Mouse (Mus musculus): ENCODE measurements around the gene Aldh3b3. TPM values are rescaled to one million over a fixed set of nuclear protein-coding genes. Genes with fewer than 3 reads are reported as not detected.

The Aldh3b3 gene
- polyA plus RNA-seq, 1 experiment from 2014 or later: not detected

DNA sequence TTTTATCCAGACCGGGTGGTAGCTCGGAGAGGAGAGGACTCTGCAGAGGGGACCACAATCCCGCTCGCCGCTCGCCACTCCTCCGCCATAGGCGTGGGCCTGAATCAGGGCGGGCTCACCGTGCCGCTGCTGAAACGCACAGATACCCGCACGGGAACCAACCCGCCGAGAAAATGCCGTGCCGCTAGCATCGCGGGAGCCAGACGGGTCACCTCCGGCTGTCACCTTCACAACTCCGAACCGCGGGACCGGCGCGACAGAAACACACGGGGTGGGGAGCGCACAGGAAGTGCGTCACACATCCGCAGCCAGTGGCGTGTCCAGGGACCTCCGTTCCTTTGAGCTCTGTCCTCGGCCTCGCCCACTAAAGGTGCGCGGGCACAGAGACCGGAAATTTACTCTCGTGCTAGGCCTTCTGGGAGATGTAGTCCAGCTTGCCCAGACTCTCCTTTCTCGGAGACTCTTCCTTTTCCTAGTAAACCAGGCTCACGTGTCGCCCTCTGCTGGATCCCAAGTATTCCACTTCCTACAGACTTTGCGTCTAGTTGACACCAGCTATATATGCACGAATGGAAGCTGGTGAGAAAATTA lies 54.1 kb downstream of the Aldh3b3 start, which contains the start of gene Ndufv1:
Ndufv1 (minus strand) TSS at position 375 of the 591 bp plus-strand sequence.
- under 1% methylated on average over 45 of the region's 45 CpGs for WGBS
- Histone ChIP-seq H3K27me3 (no peaks in the 10 kb centered on the region), H3K4me1 (peaks cover 20% of the 10 kb centered on the region), H3K4me3 (replicated peaks) (peak within 1 kb of the TSS; percentile 86), H3K36me3 (peaks cover 34% of the 10 kb centered on the region), H3K27ac (peak within 1 kb of the TSS; percentile 77), H3K9me3 (replicated peaks) (no peaks in the 10 kb centered on the region), H3K9ac (peak within 1 kb of the TSS; percentile 77), H3K4me2 (peak within 1 kb of the TSS; percentile 61)
- peak; percentile 99 for ATAC-seq (replicated peaks; ENCODE audit: low FRiP score)

DNA sequence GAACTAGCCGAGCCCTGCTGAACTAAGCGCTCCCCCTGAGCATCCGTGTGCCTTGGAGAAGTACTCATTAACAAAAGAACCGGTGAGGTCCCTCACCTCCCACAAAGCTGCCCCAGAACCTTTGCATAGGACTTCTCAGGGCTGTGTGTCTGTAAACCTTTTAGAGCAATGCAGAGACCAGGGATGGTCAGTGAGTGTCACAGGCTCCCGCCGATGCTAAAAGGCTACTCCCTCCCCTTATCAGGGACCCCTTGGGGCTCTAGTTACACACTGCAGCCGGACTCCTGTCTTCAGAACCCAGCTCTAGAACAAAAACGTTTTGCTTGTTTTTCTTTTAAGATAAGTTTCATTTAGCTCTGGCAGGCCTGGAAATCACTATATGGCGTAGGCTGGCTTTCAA lies 54.6 kb downstream of the Aldh3b3 start:
- WGBS: 13% methylated on average over 9 of the region's 9 CpGs
- Histone ChIP-seq H3K9me3 (replicated peaks) (no peaks in the 10 kb centered on the region), H3K4me3 (replicated peaks) (peak overlapping the region; percentile 86), H3K9ac (peak overlapping the region; percentile 45), H3K27ac (no peak overlapping the region; the same call in 1 of the 2 replicates), H3K4me1 (peaks cover 20% of the 10 kb centered on the region), H3K27me3 (no peaks in the 10 kb centered on the region), H3K4me2 (peak overlapping the region; percentile 61), H3K36me3 (peaks cover 28% of the 10 kb centered on the region)
- ATAC-seq (replicated peaks; ENCODE audit: low FRiP score): no peak; the same call in 1 of the 2 replicates

DNA sequence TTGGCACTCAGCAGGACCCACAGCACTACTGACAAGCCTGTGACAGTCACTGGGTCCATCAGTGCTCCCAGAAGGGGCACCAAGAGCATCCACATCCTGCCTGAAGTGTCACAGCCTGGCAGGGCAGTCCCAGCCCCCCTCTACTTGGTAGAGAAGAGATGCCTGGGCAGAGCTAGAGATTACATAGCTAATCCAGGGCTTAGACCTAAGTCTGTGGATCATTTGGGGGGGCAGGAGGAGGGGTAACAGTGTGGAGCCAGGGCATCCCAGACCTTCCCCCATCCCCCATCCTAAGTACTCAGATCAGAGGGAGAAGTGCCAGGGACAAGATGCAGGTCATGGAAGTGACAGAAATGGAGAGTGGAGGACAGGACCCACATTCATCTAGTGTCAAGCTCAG lies 56.4 kb downstream of the Aldh3b3 start:
- H3K4me2 ChIP-seq: no peak overlapping the region
- no peak for ATAC-seq (replicated peaks; ENCODE audit: low FRiP score)
- no peaks in the 10 kb centered on the region for H3K27me3 ChIP-seq
- H3K4me3 ChIP-seq (replicated peaks): no peak overlapping the region
- H3K9ac ChIP-seq: no peak overlapping the region
- no peak overlapping the region for H3K27ac ChIP-seq
- H3K9me3 ChIP-seq (replicated peaks): no peaks in the 10 kb centered on the region
- peaks cover 32% of the 10 kb centered on the region for H3K4me1 ChIP-seq
- H3K36me3 ChIP-seq: peaks cover 11% of the 10 kb centered on the region

DNA sequence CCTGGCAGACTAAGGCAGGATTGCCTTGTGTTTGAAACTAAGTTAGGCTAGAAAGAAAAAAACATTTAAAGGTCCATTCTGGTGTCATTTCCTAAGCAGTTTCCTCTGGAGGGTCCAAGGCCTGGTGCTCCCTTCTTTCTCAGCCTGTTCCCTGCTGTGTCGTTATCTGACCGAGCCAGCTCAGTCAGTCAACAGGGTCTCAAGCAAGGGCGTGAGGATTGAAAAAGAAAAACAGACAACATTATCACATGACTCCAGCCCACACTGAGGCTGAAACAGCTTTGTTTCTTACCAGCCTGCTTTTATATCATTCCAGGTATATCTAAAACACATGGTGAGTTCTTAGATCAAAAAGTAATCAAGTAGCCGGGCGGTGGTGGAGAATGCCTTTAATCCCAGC lies 57.2 kb downstream of the Aldh3b3 start:
- Histone ChIP-seq H3K4me3 (replicated peaks) (no peak overlapping the region), H3K4me1 (peaks cover 32% of the 10 kb centered on the region), H3K36me3 (peaks cover 3% of the 10 kb centered on the region; the same call in 1 of the 2 replicates), H3K27ac (no peak overlapping the region), H3K9me3 (replicated peaks) (no peaks in the 10 kb centered on the region), H3K9ac (no peak overlapping the region), H3K4me2 (no peak overlapping the region), H3K27me3 (no peaks in the 10 kb centered on the region)
- 71% methylated on average over 5 of the region's 5 CpGs for WGBS
- no peak for ATAC-seq (replicated peaks; ENCODE audit: low FRiP score)

DNA sequence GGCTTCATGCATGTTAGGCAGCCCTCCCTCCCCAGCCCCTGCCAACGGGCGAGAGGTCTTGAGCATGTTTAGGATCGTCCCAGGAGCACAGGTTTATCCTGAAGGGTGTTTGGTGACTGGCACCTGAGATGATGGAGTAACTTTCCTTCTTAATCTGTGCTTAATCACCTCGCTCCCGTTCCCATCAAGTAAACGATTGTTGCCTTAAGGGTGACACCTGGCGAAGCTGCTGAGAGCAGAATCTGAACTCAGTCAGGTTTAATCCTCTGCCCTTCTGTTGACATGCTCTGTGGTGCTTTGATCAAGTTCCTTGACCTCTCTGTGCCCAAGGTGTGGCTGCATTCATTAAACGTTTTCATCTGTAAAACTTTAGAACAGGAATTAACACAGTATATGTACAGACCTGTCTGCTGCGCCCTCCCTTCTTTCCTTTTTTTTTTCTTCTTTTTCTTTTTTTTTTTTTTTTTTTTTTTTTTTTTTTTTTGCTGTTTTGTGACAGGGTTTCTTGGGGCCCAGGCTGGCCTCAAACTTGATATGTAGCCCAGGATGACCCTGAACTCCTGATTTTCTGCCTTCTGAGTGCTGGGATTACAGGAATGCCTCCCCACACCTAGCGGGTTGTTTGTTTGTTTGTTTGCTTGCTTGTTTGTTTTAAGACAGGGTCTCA lies 59.6 kb downstream of the Aldh3b3 start:
- no peak overlapping the region for H3K27ac ChIP-seq
- H3K36me3 ChIP-seq: no peaks in the 10 kb centered on the region
- no peaks in the 10 kb centered on the region for H3K9me3 ChIP-seq (replicated peaks)
- peaks cover 18% of the 10 kb centered on the region for H3K4me1 ChIP-seq
- no peak overlapping the region for H3K4me2 ChIP-seq
- no peaks in the 10 kb centered on the region for H3K27me3 ChIP-seq
- no peak for ATAC-seq (replicated peaks; ENCODE audit: low FRiP score)
- no peak overlapping the region for H3K4me3 ChIP-seq (replicated peaks)
- no peak overlapping the region for H3K9ac ChIP-seq
- WGBS: 68% methylated on average over 10 of the region's 10 CpGs

DNA sequence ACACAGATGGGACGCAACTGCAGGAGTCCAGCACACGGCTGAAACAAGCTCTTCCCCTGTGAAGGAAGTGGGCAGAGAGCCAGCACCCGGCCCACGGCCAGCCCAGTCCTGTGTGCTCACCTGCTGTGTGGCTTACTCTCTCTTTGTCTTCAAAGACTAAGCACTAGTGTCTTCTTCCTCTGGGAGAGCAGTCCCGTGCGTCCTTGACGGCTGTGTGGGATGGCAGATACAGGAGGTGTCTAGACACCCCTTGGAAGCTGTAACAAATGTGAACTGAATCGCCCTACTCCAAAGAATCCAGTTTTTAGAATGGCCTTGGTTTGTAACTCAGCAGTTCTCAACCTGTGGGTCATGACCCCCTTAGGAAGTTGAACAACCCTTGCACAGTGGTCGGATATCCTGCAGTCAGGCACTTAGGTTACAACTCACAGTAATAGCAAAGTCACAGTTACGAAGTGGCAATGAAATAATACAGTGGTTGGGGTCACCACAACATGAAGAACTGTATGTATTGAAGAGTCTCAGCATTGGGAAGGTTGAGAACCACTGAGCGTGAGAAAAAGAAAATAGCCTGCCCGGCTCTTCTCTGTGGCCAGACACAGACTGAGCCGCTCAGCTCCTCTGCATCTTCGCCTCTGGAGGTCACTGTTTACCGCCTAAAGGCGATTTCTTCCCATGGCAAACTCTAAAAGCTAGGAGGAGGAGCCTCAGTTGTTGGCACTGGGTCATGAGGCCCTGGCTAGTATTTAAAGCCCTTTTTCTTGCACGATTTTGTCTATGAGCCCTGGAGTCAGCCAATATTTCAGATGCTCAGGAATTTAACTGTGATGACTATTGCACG lies 60.5 kb downstream of the Aldh3b3 start:
- Histone ChIP-seq H3K27ac (no peak overlapping the region), H3K9ac (no peak overlapping the region), H3K36me3 (no peaks in the 10 kb centered on the region), H3K27me3 (no peaks in the 10 kb centered on the region), H3K4me2 (0 out of 2 replicates have a peak overlapping the region, but pooled peaks have one; percentile 17), H3K9me3 (replicated peaks) (no peaks in the 10 kb centered on the region), H3K4me1 (peaks cover 13% of the 10 kb centered on the region), H3K4me3 (replicated peaks) (no peak overlapping the region)
- WGBS: 35% methylated on average over 18 of the region's 18 CpGs
- peak; percentile 80 for ATAC-seq (replicated peaks; ENCODE audit: low FRiP score)

Other genes with a start within 250 kb of the Aldh3b3 start
- gene Kmt5b, start 191.2 kb upstream of the Aldh3b3 start, polyA plus RNA-seq (2015; fragmentation: Nextera tagmentation; extraction: Ambion mirVana): 30.9 and 33.9 TPM in 2 replicates
- 58.8 and 63.1 TPM in 2 replicates for gene Chka, start 106.9 kb upstream of the Aldh3b3 start, polyA plus RNA-seq (2015; fragmentation: Nextera tagmentation; extraction: Ambion mirVana)
- 43.9 and 54.6 TPM in 2 replicates for gene Tcirg1, start 51.5 kb upstream of the Aldh3b3 start, polyA plus RNA-seq (2015; fragmentation: Nextera tagmentation; extraction: Ambion mirVana)
- 344 and 353 TPM in 2 replicates for gene Ndufs8, start 45.9 kb upstream of the Aldh3b3 start, polyA plus RNA-seq (2015; fragmentation: Nextera tagmentation; extraction: Ambion mirVana)
- 2.9 and 4.1 TPM in 2 replicates for gene Aldh3b1, start 28.8 kb upstream of the Aldh3b3 start, polyA plus RNA-seq (2015; fragmentation: Nextera tagmentation; extraction: Ambion mirVana)
- 18.3 and 21.2 TPM in 2 replicates for gene Unc93b1, start 23.5 kb upstream of the Aldh3b3 start, polyA plus RNA-seq (2015; fragmentation: Nextera tagmentation; extraction: Ambion mirVana)
- gene Aldh3b2, start 13.7 kb downstream of the Aldh3b3 start, polyA plus RNA-seq (2015; fragmentation: Nextera tagmentation; extraction: Ambion mirVana): 1.7 and 1.8 TPM in 2 replicates
- 28.6 and 35.0 TPM in 2 replicates for gene Acy3, start 27.9 kb downstream of the Aldh3b3 start, polyA plus RNA-seq (2015; fragmentation: Nextera tagmentation; extraction: Ambion mirVana)
- 0.75 and 1.5 TPM in 2 replicates for gene Tbx10, start 34.1 kb downstream of the Aldh3b3 start, polyA plus RNA-seq (2015; fragmentation: Nextera tagmentation; extraction: Ambion mirVana)
- gene Nudt8, start 41.9 kb downstream of the Aldh3b3 start, polyA plus RNA-seq (2015; fragmentation: Nextera tagmentation; extraction: Ambion mirVana): 31.2 and 36.2 TPM in 2 replicates
- gene Gm49405, start 42.0 kb downstream of the Aldh3b3 start, polyA plus RNA-seq (2015; fragmentation: Nextera tagmentation; extraction: Ambion mirVana): 3.3 and 4.1 TPM in 2 replicates
- gene Doc2g, start 44.7 kb downstream of the Aldh3b3 start, polyA plus RNA-seq (2015; fragmentation: Nextera tagmentation; extraction: Ambion mirVana): 5.0 and 5.1 TPM in 2 replicates
- 220 and 237 TPM in 2 replicates for gene Ndufv1, start 54.2 kb downstream of the Aldh3b3 start, polyA plus RNA-seq (2015; fragmentation: Nextera tagmentation; extraction: Ambion mirVana)
- gene Gstp1, start 79.3 kb downstream of the Aldh3b3 start, polyA plus RNA-seq (2015; fragmentation: Nextera tagmentation; extraction: Ambion mirVana): 529 and 563 TPM in 2 replicates
- 2.4 and 14.9 TPM in 2 replicates for gene Gstp2, start 87.4 kb downstream of the Aldh3b3 start, polyA plus RNA-seq (2015; fragmentation: Nextera tagmentation; extraction: Ambion mirVana)
- gene Gstp3, start 100.9 kb downstream of the Aldh3b3 start, polyA plus RNA-seq (2015; fragmentation: Nextera tagmentation; extraction: Ambion mirVana): 0.73 and 1.4 TPM in 2 replicates
- gene Cabp2, start 122.9 kb downstream of the Aldh3b3 start, polyA plus RNA-seq (2015; fragmentation: Nextera tagmentation; extraction: Ambion mirVana): 0.22 and 0.84 TPM in 2 replicates
- 116 and 117 TPM in 2 replicates for gene Cdk2ap2, start 138.5 kb downstream of the Aldh3b3 start, polyA plus RNA-seq (2015; fragmentation: Nextera tagmentation; extraction: Ambion mirVana)
- gene Pitpnm1, start 141.4 kb downstream of the Aldh3b3 start, polyA plus RNA-seq (2015; fragmentation: Nextera tagmentation; extraction: Ambion mirVana): 14.0 and 15.8 TPM in 2 replicates
- gene Aip, start 167.2 kb downstream of the Aldh3b3 start, polyA plus RNA-seq (2015; fragmentation: Nextera tagmentation; extraction: Ambion mirVana): 98.0 and 108 TPM in 2 replicates
- not detected in 2 replicates for gene Gpr152, start 181.1 kb downstream of the Aldh3b3 start, polyA plus RNA-seq (2015; fragmentation: Nextera tagmentation; extraction: Ambion mirVana)
- gene Cabp4, start 185.4 kb downstream of the Aldh3b3 start, polyA plus RNA-seq (2015; fragmentation: Nextera tagmentation; extraction: Ambion mirVana): 0.05 and 0.10 TPM in 2 replicates
- 165 and 174 TPM in 2 replicates for gene Coro1b, start 190.0 kb downstream of the Aldh3b3 start, polyA plus RNA-seq (2015; fragmentation: Nextera tagmentation; extraction: Ambion mirVana)
- 0.42 and 1.2 TPM in 2 replicates for gene Ptprcap, start 195.0 kb downstream of the Aldh3b3 start, polyA plus RNA-seq (2015; fragmentation: Nextera tagmentation; extraction: Ambion mirVana)
- 51.5 and 58.5 TPM in 2 replicates for gene Rps6kb2, start 204.7 kb downstream of the Aldh3b3 start, polyA plus RNA-seq (2015; fragmentation: Nextera tagmentation; extraction: Ambion mirVana)
- gene Carns1, start 216.8 kb downstream of the Aldh3b3 start, polyA plus RNA-seq (2015; fragmentation: Nextera tagmentation; extraction: Ambion mirVana): 2.9 and 3.1 TPM in 2 replicates
- 2.4 and 3.0 TPM in 2 replicates for gene Tbc1d10c, start 232.6 kb downstream of the Aldh3b3 start, polyA plus RNA-seq (2015; fragmentation: Nextera tagmentation; extraction: Ambion mirVana)
- gene Ppp1ca, start 233.4 kb downstream of the Aldh3b3 start, polyA plus RNA-seq (2015; fragmentation: Nextera tagmentation; extraction: Ambion mirVana): 953 and 971 TPM in 2 replicates
- gene Rad9a, start 243.0 kb downstream of the Aldh3b3 start, polyA plus RNA-seq (2015; fragmentation: Nextera tagmentation; extraction: Ambion mirVana): 37.2 and 38.2 TPM in 2 replicates

Measured in kidney, embryonic 15.5 days (tissue).